Mouse (Mus musculus) heart, adult 2 months (tissue): ENCODE results near the gene Rbm38. TPM values are rescaled to one million over a fixed set of nuclear protein-coding genes. Genes with fewer than 3 reads are reported as not detected.

Experiments used
- DNase-seq, 2 experiments: peaks; one replicate each; pipeline ENCODE4 v3.0.0; 2021
- H3K27ac ChIP-seq: fragments of 200-600 bp; 2 replicates; pipeline ENCODE4 v1.8.1; 2022
- H3K27me3 ChIP-seq: fragments of 200-500 bp; 2 replicates; pipeline ENCODE4 v1.6.1; 2012; ENCODE audit warnings: mild to moderate bottlenecking, low read length, inconsistent platforms, mixed read lengths; ENCODE audit not compliant: control insufficient read depth, insufficient read depth
- H3K36me3 ChIP-seq: fragments of 200-500 bp; 2 replicates; pipeline ENCODE4 v1.6.1; 2012; ENCODE audit warnings: low read length, inconsistent platforms; ENCODE audit not compliant: control insufficient read depth, insufficient read depth
- H3K4me1 ChIP-seq: fragments of 200-500 bp; 2 replicates; pipeline ENCODE4 v1.6.1; 2011; ENCODE audit warnings: low read length; ENCODE audit not compliant: control insufficient read depth, insufficient read depth
- H3K4me3 ChIP-seq: fragments of 200-600 bp; 2 replicates; pipeline ENCODE4 v1.8.1; 2022
- H3K79me2 ChIP-seq: fragments of 200-500 bp; replicated peaks from 2 replicates; pipeline ENCODE4 v1.6.1; 2012; ENCODE audit warnings: mild to moderate bottlenecking, inconsistent platforms, low read length, moderate library complexity, mixed read lengths; ENCODE audit not compliant: control insufficient read depth, insufficient read depth
- H3K9ac ChIP-seq: fragments of 200-500 bp; 2 replicates; pipeline ENCODE4 v1.6.1; 2012; ENCODE audit warnings: low read depth, mild to moderate bottlenecking, control low read depth, inconsistent platforms, low read length, mixed read lengths
- CTCF ChIP-seq: fragments of 200-600 bp; IDR thresholded peaks from 2 replicates; pipeline ENCODE4 v1.8.1; 2022; ENCODE audit warnings: antibody characterized with exemption, mild to moderate bottlenecking, moderate library complexity
- EP300 ChIP-seq: fragments of 200-500 bp; IDR thresholded peaks from 2 replicates; pipeline ENCODE4 v1.6.1; 2011; ENCODE audit warnings: low read depth, low read length, control low read depth; ENCODE audit not compliant: insufficient read depth
- POLR2A ChIP-seq: fragments of 200-500 bp; IDR thresholded peaks from 2 replicates; pipeline ENCODE4 v1.6.1; 2011; ENCODE audit warnings: mild to moderate bottlenecking, low read depth, low read length, control low read depth; ENCODE audit not compliant: insufficient read depth
- WGBS: fragments of 180-500 bp; shearing (Covaris S2); methylation state at CpG from one replicate; pipeline ENCODE4 v1.1.7; 2018; 5-methylcytosine and 5-hydroxymethylcytosine counted together
- intact Hi-C: fragments of 180-260 bp; cut with DNase I; formaldehyde crosslinking; loops from one replicate; pipeline ENCODE4 v1.15.1; 2025
- polyA plus RNA-seq: library from polyadenylated mRNA; depleted of rRNA; stranded (reverse); fragments of >200 nt; gene quantifications from 2 replicates; pipeline ENCODE4 v1.2.3, GENCODE M21; 2012
- total RNA-seq, 2 experiments: library from RNA; stranded (reverse); gene quantifications; 2 replicates each; pipeline ENCODE4 v1.2.3; 2021

Gene Rbm38
- total and polyA plus RNA-seq, 3 experiments: 173 to 529 (median 203) TPM

GRCm38 (mm10) chr2:172996207-172996606, 24.1 kb upstream of the Rbm38 start:
- Histone ChIP-seq H3K79me2 (0 out of 2 replicates have a peak, but pooled peaks cover 1% of the 10 kb centered on the region), H3K36me3 (no peaks in the 10 kb centered on the region), H3K4me1 (peaks cover 5% of the 10 kb centered on the region), H3K27ac (no peak overlapping the region), H3K4me3 (no peak overlapping the region), H3K27me3 (no peaks in the 10 kb centered on the region), H3K9ac (no peak overlapping the region)
- intact Hi-C loops: loop anchor here (1.0 to 10.0 kb wide), 2 partner anchors 165 to 521 kb away; partner anchors contain the start of gene Fam209
- TF ChIP-seq EP300 (0 out of 2 replicates have a peak, but pooled peaks have one; percentile 10), CTCF (peak; percentile 87), POLR2A (no peak)
- peak; percentile 49 to 73 for DNase-seq
- WGBS: 15% methylated on average over 4 of the region's 4 CpGs

GRCm38 (mm10) chr2:172997748-172998147, 22.6 kb upstream of the Rbm38 start:
- no peak for TF ChIP-seq CTCF
- TF ChIP-seq EP300: no peak
- TF ChIP-seq POLR2A: no peak
- Histone ChIP-seq H3K27me3 (no peaks in the 10 kb centered on the region), H3K27ac (no peak overlapping the region), H3K4me3 (no peak overlapping the region), H3K9ac (no peak overlapping the region), H3K36me3 (no peaks in the 10 kb centered on the region), H3K79me2 (0 out of 2 replicates have a peak, but pooled peaks cover 1% of the 10 kb centered on the region), H3K4me1 (peaks cover 8% of the 10 kb centered on the region)
- no peak for DNase-seq
- intact Hi-C loops: loop anchor here (2.0 to 10.0 kb wide), 2 partner anchors 83 to 523 kb away; partner anchors contain the start of gene Fam209
- 48% methylated on average over 11 of the region's 11 CpGs for WGBS

DNA sequence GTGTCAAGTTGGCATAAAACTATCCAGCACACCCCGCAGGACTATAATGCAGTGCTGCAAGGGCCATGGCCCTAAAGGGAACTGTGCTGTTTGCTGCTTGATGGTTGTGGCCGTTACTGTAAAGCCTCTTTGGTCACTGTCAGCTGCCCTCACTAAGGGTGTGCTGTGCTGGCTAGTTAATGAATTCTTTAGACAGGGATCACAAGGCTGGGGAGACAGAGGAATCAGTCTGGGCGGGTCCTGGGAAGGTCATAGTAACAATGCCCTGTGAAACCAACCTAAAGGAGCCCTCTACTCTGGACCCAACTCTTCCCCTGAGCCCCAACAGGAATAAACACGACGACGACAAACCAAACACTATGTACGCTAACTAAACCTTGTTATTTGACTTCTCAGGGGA, 21.8 kb upstream of the Rbm38 start:
- H3K79me2 ChIP-seq: 0 out of 2 replicates have a peak, but pooled peaks cover 1% of the 10 kb centered on the region
- 71% methylated on average over 7 of the region's 7 CpGs for WGBS
- H3K27me3 ChIP-seq: no peaks in the 10 kb centered on the region
- H3K9ac ChIP-seq: no peak overlapping the region
- no peak for TF ChIP-seq CTCF
- TF ChIP-seq POLR2A: no peak
- TF ChIP-seq EP300: no peak
- intact Hi-C loops: loop anchor here (2.0 to 10.0 kb wide), 2 partner anchors 82 to 524 kb away; partner anchors contain the start of gene Fam209
- H3K4me3 ChIP-seq: no peak overlapping the region
- H3K36me3 ChIP-seq: no peaks in the 10 kb centered on the region
- no peak overlapping the region for H3K27ac ChIP-seq
- H3K4me1 ChIP-seq: peaks cover 8% of the 10 kb centered on the region
- DNase-seq: no peak

- TF ChIP-seq POLR2A: peak; percentile 73
- peak; percentile 94 for TF ChIP-seq CTCF
- TF ChIP-seq EP300: peak; percentile 60; the same call in 1 of the 2 replicates
- Histone ChIP-seq H3K4me3 (peak within 1 kb of the TSS; percentile 76), H3K9ac (peak within 1 kb of the TSS; percentile 84), H3K27ac (peak within 1 kb of the TSS; percentile 82), H3K36me3 (no peaks in the 10 kb centered on the region), H3K4me1 (peaks cover 8% of the 10 kb centered on the region), H3K79me2 (0 out of 2 replicates have a peak, but pooled peaks cover 1% of the 10 kb centered on the region), H3K27me3 (no peaks in the 10 kb centered on the region)
- under 1% methylated on average over 45 of the region's 45 CpGs for WGBS
- intact Hi-C loops: loop anchor here (1.0 to 10.0 kb wide), 4 partner anchors 23 to 525 kb away; partner anchors contain the start of gene Fam209
- peak; percentile 98 to 100 for DNase-seq
Observed at GRCm38 (mm10) chr2:172999630-173000284, 20.5 kb upstream of the Rbm38 start, which contains the start of gene Rae1. Gene Rae1 (plus strand): TSS chr2:173000117.

- DNase-seq: no peak
- no peaks in the 10 kb centered on the region for H3K27me3 ChIP-seq
- peaks cover 8% of the 10 kb centered on the region for H3K4me1 ChIP-seq
- intact Hi-C loops: loop anchor here (1.0 kb wide), 1 partner anchor 22 kb away; no protein-coding TSS in a partner anchor
- H3K36me3 ChIP-seq: no peaks in the 10 kb centered on the region
- H3K27ac ChIP-seq: peak overlapping the region; percentile 82
- 0 out of 2 replicates have a peak, but pooled peaks cover 1% of the 10 kb centered on the region for H3K79me2 ChIP-seq
- under 1% methylated on average over 42 of the region's 42 CpGs for WGBS
- peak overlapping the region; percentile 76 for H3K4me3 ChIP-seq
- H3K9ac ChIP-seq: peak overlapping the region; percentile 84
- TF ChIP-seq POLR2A: no peak
- no peak for TF ChIP-seq EP300
- TF ChIP-seq CTCF: no peak
Observed at GRCm38 (mm10) chr2:173000285-173000652, 20.0 kb upstream of the Rbm38 start.

DNA sequence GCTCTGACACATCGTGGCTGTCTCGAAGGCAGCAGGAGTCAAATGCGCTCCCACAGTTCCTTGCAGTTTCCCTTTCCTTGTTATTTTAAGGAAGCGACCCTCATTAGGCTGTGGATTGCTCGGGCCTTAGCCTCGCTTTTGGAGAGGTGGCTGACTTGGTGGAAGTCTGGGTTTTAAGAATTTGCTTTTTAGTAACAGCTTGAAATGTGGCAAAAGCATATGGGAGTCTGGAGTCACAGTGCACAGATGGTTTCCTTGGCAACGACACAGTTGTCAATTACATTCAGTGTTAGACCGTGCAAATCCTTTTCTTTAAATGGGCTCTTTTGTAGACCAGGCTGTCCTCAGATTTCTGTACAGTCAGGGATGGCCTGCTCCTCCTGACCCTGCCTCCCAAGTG, 19.4 kb upstream of the Rbm38 start:
- Histone ChIP-seq H3K4me1 (peaks cover 8% of the 10 kb centered on the region), H3K4me3 (peak overlapping the region; percentile 76), H3K27ac (no peak overlapping the region; the same call in 1 of the 2 replicates), H3K79me2 (0 out of 2 replicates have a peak, but pooled peaks cover 1% of the 10 kb centered on the region), H3K36me3 (no peaks in the 10 kb centered on the region), H3K9ac (peak overlapping the region; percentile 84), H3K27me3 (no peaks in the 10 kb centered on the region)
- intact Hi-C loops: loop anchor here (1.0 kb wide), 1 partner anchor 21 kb away; no protein-coding TSS in a partner anchor
- 11% methylated on average over 8 of the region's 8 CpGs for WGBS
- TF ChIP-seq EP300 (no peak), CTCF (no peak), POLR2A (no peak)
- no peak for DNase-seq
